Mouse (Mus musculus) lung, adult 18-20 months (tissue): ENCODE data around the gene Btbd16.

Source experiments
- DNase-seq, 2 experiments: peaks; one replicate each; pipeline ENCODE4 v3.0.0; 2022; ENCODE audit warnings: mixed read lengths in 2 of 2

Gene Btbd16

GRCm38 (mm10) chr7:130865613-130866591, 92.0 kb downstream of the Btbd16 start, which contains the start of gene Plekha1:
TSS of gene Plekha1 (plus strand) at chr7:130865756.
- peak; percentile 98 to 99 for DNase-seq

GRCm38 (mm10) chr7:130866640-130867039, 92.8 kb downstream of the Btbd16 start:
- DNase-seq, result no peak

GRCm38 (mm10) chr7:130867256-130867655, 93.4 kb downstream of the Btbd16 start:
- peak in 1 of 2 experiments; percentile 27 for DNase-seq
